Mouse (Mus musculus) intestine, embryonic 14.5 days (tissue): ENCODE data around the gene Snrnp70. TPM values are rescaled to one million over a fixed set of nuclear protein-coding genes. Genes with fewer than 3 reads are reported as not detected.

ENCODE experiments used
- ATAC-seq: fragments of 200-750 bp; cut with Nextera tagmentation; replicated peaks from 2 replicates; pipeline ENCODE4 v1.8.0; 2017; ENCODE audit warnings: low read depth, moderate number of reproducible peaks, moderate TSS enrichment, moderate library complexity; ENCODE audit not compliant: low FRiP score, low TSS enrichment
- DNase-seq: peaks from one replicate; pipeline ENCODE4 v3.0.0-alpha.2; 2018; ENCODE audit warnings: low spot score
- H3K27ac ChIP-seq: fragments of 300-500 bp; sonication (generic); 2 replicates; pipeline ENCODE4 v1.5.1; 2014; ENCODE audit warnings: low read depth, mild to moderate bottlenecking, control low read depth
- H3K27me3 ChIP-seq: fragments of 300-500 bp; sonication (generic); replicated peaks from 2 replicates; pipeline ENCODE4 v1.6.1; 2014; ENCODE audit warnings: low read length, control low read depth; ENCODE audit not compliant: control insufficient read depth, insufficient read depth
- H3K36me3 ChIP-seq: fragments of 300-500 bp; sonication (generic); 2 replicates; pipeline ENCODE4 v1.6.1; 2014; ENCODE audit warnings: low read length, control low read depth; ENCODE audit not compliant: control insufficient read depth, insufficient read depth
- H3K4me1 ChIP-seq: fragments of 300-500 bp; sonication (generic); replicated peaks from 2 replicates; pipeline ENCODE4 v1.6.1; 2014; ENCODE audit warnings: low read length, control low read depth, mixed read lengths; ENCODE audit not compliant: control insufficient read depth, insufficient read depth
- H3K4me2 ChIP-seq: fragments of 300-500 bp; sonication (generic); 2 replicates; pipeline ENCODE4 v1.6.1; 2014; ENCODE audit warnings: low read length
- H3K4me3 ChIP-seq: fragments of 300-500 bp; sonication (generic); 2 replicates; pipeline ENCODE4 v1.5.1; 2014; ENCODE audit warnings: low read depth, low read length, control low read depth, mixed read lengths
- H3K9ac ChIP-seq: fragments of 300-500 bp; sonication (generic); 2 replicates; pipeline ENCODE4 v1.6.1; 2014; ENCODE audit warnings: mild to moderate bottlenecking, low read length
- H3K9me3 ChIP-seq: fragments of 300-500 bp; sonication (generic); 2 replicates; pipeline ENCODE4 v1.6.1; 2016; ENCODE audit warnings: low read length, control low read depth; ENCODE audit not compliant: control insufficient read depth
- WGBS: fragments of 180-500 bp; shearing (Covaris S2); extraction: QIAGEN DNeasy Blood & Tissue Kit; methylation state at CpG from one replicate; pipeline ENCODE4 v1.1.7; 2014; 5-methylcytosine and 5-hydroxymethylcytosine counted together
- polyA plus RNA-seq: library from polyadenylated mRNA; unstranded; fragments of >200 nt; fragmentation: Nextera tagmentation; extraction: Ambion mirVana; gene quantifications from 2 replicates; pipeline ENCODE4 v1.2.1, GENCODE M21; 2014

Snrnp70 gene
- polyA plus RNA-seq, 1 experiment from 2014 or later, result 77.1 TPM

- WGBS, result 1% methylated on average over 11 of the region's 11 CpGs
- peak overlapping the region; percentile 76 for H3K4me2 ChIP-seq
- H3K27ac ChIP-seq, result no peak overlapping the region
- H3K9ac ChIP-seq, result peak overlapping the region; percentile 42
- H3K9me3 ChIP-seq, result no peaks in the 10 kb centered on the region
- ATAC-seq (no peak), DNase-seq (no peak)
- H3K4me3 ChIP-seq, result peak overlapping the region; percentile 40
- H3K4me1 ChIP-seq, result peaks cover 31% of the 10 kb centered on the region
- no peaks in the 10 kb centered on the region for H3K36me3 ChIP-seq
- H3K27me3 ChIP-seq, result no peaks in the 10 kb centered on the region
Measured at GRCm38 (mm10) chr7:45340066-45340442, 55.5 kb downstream of the Snrnp70 start.

GRCm38 (mm10) chr7:45339410-45340065, 56.0 kb downstream of the Snrnp70 start:
- peak overlapping the region; percentile 48; the same call in 1 of the 2 replicates for H3K27ac ChIP-seq
- peak; percentile 63 for ATAC-seq
- H3K36me3 ChIP-seq, result no peaks in the 10 kb centered on the region
- peaks cover 36% of the 10 kb centered on the region for H3K4me1 ChIP-seq
- H3K9me3 ChIP-seq, result no peaks in the 10 kb centered on the region
- WGBS, result under 1% methylated on average over 35 of the region's 39 CpGs
- peak; percentile 97 for DNase-seq
- H3K4me3 ChIP-seq, result peak overlapping the region; percentile 40
- no peaks in the 10 kb centered on the region for H3K27me3 ChIP-seq
- peak overlapping the region; percentile 42 for H3K9ac ChIP-seq
- peak overlapping the region; percentile 76 for H3K4me2 ChIP-seq

GRCm38 (mm10) chr7:45338161-45338911, 57.2 kb downstream of the Snrnp70 start:
- WGBS, result 2% methylated on average over 14 of the region's 14 CpGs

GRCm38 (mm10) chr7:45337469-45337868, 58.1 kb downstream of the Snrnp70 start:
- Histone ChIP-seq H3K4me1 (peaks cover 48% of the 10 kb centered on the region), H3K4me2 (peak overlapping the region; percentile 76; the same call in 1 of the 2 replicates), H3K9me3 (no peaks in the 10 kb centered on the region), H3K36me3 (no peaks in the 10 kb centered on the region), H3K27ac (no peak overlapping the region), H3K27me3 (no peaks in the 10 kb centered on the region), H3K4me3 (no peak overlapping the region), H3K9ac (no peak overlapping the region)
- ATAC-seq, result no peak
- WGBS, result 20% methylated on average over 4 of the region's 4 CpGs
- DNase-seq, result no peak

More at GRCm38 (mm10) chr7:45338161-45338911, 57.2 kb downstream of the Snrnp70 start:
- peak; percentile 84 for DNase-seq
- peak overlapping the region; percentile 40 for H3K4me3 ChIP-seq
- no peaks in the 10 kb centered on the region for H3K36me3 ChIP-seq
- H3K4me1 ChIP-seq, result peaks cover 42% of the 10 kb centered on the region
- no peaks in the 10 kb centered on the region for H3K27me3 ChIP-seq
- no peaks in the 10 kb centered on the region for H3K9me3 ChIP-seq
- peak overlapping the region; percentile 58 for H3K27ac ChIP-seq
- peak overlapping the region; percentile 76 for H3K4me2 ChIP-seq
- H3K9ac ChIP-seq, result no peak overlapping the region
- ATAC-seq, result peak; percentile 34

- ATAC-seq (no peak), DNase-seq (no peak)
- Histone ChIP-seq H3K36me3 (no peaks in the 10 kb centered on the region), H3K27me3 (no peaks in the 10 kb centered on the region), H3K9me3 (no peaks in the 10 kb centered on the region), H3K4me2 (no peak overlapping the region), H3K4me3 (no peak overlapping the region), H3K4me1 (peaks cover 53% of the 10 kb centered on the region), H3K9ac (no peak overlapping the region), H3K27ac (no peak overlapping the region)
- 92% methylated on average over 4 of the region's 4 CpGs for WGBS
Measured at GRCm38 (mm10) chr7:45336319-45336718, 59.2 kb downstream of the Snrnp70 start.

- DNase-seq (no peak), ATAC-seq (no peak)
- peak within 1 kb of the TSS; percentile 89; the same call in 1 of the 2 replicates for H3K27ac ChIP-seq
- no peak within 1 kb of the TSS; the same call in 1 of the 2 replicates for H3K9ac ChIP-seq
- peak within 1 kb of the TSS; percentile 65; the same call in 1 of the 2 replicates for H3K4me3 ChIP-seq
- 32% methylated on average over 5 of the region's 5 CpGs for WGBS
- H3K27me3 ChIP-seq, result no peaks in the 10 kb centered on the region
- no peaks in the 10 kb centered on the region for H3K9me3 ChIP-seq
- peaks cover 44% of the 10 kb centered on the region for H3K4me1 ChIP-seq
- no peaks in the 10 kb centered on the region for H3K36me3 ChIP-seq
- H3K4me2 ChIP-seq, result peak within 1 kb of the TSS; percentile 93
Measured at GRCm38 (mm10) chr7:45335056-45335455, 60.5 kb downstream of the Snrnp70 start, which contains the start of gene Hrc. Hrc (plus strand) TSS chr7:45335290.

DNA sequence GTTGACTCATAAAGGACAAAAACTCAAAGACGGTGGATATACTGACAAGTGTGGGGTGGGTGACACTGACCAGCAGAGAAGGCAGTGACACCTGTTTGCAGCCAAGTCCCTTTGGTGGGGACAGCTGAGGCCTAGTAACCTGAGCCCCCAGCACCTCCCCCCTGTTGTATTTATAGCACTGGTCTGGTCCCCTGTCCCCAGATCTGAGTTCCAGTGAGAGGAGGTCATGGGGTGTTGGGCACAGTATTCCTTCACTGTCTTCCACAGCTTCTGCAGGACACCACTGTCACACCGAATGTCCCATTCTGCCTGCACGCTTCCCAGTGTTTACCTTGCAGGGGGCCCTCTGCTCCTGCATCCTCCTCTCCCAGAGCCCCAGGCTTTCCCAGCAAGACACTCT, 60.9 kb downstream of the Snrnp70 start:
- H3K9me3 ChIP-seq, result no peaks in the 10 kb centered on the region
- H3K36me3 ChIP-seq, result no peaks in the 10 kb centered on the region
- no peak overlapping the region for H3K4me3 ChIP-seq
- 19% methylated on average over 3 of the region's 3 CpGs for WGBS
- no peak overlapping the region for H3K27ac ChIP-seq
- peaks cover 42% of the 10 kb centered on the region for H3K4me1 ChIP-seq
- H3K4me2 ChIP-seq, result 0 out of 2 replicates have a peak overlapping the region, but pooled peaks have one; percentile 14
- H3K9ac ChIP-seq, result no peak overlapping the region
- no peak for ATAC-seq
- DNase-seq, result no peak
- no peaks in the 10 kb centered on the region for H3K27me3 ChIP-seq

DNA sequence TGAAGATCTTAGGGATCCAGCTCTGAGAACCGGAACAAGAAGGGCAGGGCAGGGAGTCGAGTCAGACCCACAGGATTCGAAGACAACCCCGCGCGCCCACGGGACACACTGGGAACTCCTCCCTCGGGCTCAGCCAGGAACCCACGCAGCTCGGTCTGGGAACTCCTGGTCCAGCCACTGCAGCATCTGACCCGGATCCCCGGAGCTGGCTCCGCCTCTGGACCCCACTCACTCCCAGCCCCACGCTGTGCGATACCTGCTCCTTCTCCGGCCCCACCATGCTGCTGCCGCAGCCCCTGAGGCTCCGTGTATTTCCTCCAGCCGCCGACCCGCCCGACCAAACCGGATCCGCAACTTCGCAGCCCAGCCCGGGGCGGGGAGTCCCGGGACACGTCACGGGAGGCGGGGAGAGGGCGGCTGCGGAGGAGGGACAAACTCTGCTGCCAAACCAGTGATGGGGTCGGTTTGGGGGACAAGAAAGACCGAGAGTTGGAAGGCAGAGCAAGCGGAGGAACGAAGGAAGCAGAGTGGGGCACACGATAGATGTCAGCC, 62.0 kb downstream of the Snrnp70 start, which contains the start of gene Trpm4:
Gene Trpm4 (minus strand): TSS at position 350 of the 552 bp plus-strand sequence.
- Histone ChIP-seq H3K4me3 (peak within 1 kb of the TSS; percentile 65), H3K4me1 (peaks cover 36% of the 10 kb centered on the region), H3K4me2 (peak within 1 kb of the TSS; percentile 93), H3K27me3 (no peaks in the 10 kb centered on the region), H3K9me3 (no peaks in the 10 kb centered on the region), H3K27ac (peak within 1 kb of the TSS; percentile 89), H3K36me3 (no peaks in the 10 kb centered on the region), H3K9ac (peak within 1 kb of the TSS; percentile 69)
- DNase-seq (peak; percentile 97), ATAC-seq (peak; percentile 65)
- under 1% methylated on average over 38 of the region's 38 CpGs for WGBS
